Mouse (Mus musculus): Measurements from ENCODE around the gene Dap.

Gene Dap

DNA sequence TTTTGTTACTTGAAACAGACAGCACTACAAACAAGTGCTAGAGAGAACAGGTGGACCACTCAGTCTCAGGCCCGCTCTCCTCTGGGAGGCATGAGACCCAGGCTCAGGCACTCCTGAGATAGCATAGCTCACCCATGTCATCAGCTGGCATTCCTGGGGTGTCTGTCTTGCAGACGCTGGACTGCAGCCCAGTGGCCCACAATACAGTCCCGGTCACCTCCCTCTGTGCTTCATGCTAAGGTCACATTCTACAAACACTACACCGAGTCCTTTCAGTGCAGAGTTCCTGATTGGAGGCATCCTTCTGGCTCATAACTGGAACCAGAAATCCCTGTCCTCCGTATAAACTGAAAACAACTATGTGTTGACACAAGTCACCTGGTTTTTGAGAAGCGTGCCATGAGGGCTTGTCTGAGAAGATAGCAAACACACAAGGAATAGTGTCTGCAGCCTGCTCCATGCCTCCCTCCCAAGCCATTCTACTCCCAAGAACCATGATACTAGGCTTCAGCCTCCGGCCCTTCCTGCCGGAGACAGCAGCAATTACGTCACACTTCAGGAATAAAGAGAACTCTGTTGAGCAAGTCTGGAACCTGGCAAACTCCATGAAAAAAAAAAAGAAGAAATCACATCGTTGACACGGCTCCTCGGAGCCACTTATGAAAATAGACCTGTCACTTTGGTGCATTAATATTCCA lies 78.3 kb downstream of the Dap start:
- CTCF ChIA-PET: no interaction called here

- CTCF ChIA-PET: no interaction called here
Observed at GRCm38 (mm10) chr15:31304302-31304701, 80.2 kb downstream of the Dap start.

DNA sequence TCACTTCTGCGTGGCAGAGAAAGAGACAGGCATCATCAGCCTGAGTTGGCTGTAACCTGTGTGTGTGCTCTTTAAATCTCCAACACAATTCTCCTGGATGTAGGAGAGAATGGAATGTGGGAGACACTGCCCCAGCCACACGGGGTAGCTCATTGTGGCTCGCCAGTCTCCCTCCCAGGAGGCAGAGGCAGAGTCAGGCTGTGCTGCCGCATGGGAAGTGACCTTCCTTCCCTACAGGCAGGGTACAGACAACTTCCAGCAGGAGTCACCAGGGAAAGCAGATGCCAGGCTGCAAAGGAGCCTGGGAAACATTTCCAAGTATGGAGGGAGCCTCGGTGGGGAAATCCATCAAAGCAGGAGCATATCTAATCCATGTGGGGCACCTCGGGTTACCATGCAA lies 81.1 kb downstream of the Dap start:
- CTCF ChIA-PET: no interaction called here

DNA sequence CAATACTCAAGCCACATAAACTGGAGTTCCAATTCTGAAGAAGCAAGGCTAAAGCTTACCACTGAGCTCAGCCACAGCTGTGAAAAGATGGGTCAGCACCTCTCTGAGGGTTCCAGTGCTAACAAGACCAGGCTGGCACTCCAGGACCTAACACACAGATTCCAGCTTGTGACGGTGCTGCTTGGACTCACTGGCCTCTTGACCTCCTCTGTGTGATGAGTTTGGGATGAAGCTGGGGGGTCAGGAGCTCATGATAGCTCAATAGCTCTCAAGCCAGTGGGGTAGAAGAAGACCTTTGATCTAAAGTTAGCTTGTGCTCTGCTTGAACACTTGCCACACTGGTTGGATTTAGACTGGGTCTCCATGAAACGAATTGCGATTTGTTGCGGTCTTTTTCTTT lies 82.6 kb downstream of the Dap start:
- CTCF ChIA-PET: interaction anchor here (0.7 kb wide), 2 partner anchors 36 to 105 kb away, joined by 5 to 7 read pairs; no protein-coding TSS in a partner anchor

DNA sequence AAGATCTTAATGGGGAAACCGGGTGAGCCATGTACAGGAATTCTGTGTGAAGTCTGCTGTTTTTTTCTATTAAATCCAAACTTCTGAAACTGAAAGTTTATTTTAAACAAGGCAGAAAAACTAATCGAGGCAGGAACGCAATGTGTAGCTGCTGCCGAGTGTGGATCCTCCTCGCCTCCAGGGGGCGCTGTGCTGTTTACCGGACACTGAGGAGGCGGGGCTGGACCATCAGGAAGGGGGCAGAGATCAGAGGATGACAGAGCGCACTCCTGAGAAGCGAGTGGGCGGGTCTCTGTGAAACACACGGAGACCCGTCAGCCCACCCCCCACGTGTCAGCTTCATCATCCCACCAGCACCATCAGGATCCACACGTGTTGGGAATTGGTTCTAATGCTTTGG lies 85.4 kb downstream of the Dap start:
- CTCF ChIA-PET: no interaction called here

DNA sequence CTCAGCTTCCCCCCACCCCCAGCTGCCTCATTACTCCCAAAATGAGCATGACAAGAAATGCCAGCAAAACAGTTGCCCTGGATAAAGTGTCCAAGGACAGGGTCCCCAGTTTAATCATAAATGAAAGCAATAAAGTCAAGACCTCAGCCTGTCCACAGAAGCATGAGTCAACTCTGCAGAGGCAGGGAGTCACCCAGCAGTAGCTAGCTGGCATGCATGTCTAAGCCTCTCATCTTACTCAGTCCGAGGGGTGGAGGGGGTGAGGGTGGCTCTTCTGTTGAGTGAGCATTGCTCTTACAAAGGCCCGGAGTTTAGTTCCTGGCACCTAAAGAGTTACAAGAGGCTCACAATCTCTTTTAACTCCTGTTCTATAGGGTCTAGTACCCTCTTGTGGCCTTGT lies 87.9 kb downstream of the Dap start:
- CTCF ChIA-PET: no interaction called here

DNA sequence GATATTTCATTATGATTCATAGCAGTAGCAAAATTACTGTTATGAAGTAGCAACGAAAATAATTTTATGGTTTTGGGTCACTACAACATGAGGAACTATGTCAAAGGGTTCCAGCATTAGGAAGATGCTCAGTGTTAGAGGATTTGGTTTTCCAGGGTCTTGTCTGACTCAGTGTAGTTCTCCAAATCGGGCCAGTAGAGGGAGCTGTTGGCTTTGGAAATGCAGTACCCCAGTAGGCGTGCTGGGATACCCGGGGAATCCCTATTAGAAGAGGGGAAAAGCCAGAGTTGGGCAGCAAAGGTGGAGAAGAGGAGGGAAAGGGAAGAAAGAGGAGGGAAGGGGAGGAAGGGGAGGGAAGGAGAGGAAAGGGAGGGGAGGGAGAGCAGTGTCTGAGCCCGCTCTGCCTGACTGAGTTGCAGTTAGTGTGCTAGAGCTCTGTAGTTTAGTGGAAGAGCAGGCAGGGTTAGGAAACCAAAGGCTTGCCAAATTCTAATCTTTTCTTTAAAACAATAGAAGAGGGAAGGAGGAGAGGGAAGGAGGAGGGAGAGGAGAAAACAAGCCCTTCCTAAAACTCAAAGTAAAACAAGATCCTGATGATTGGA lies 91.6 kb downstream of the Dap start:
- CTCF ChIA-PET: interaction anchor here (0.6 to 1.1 kb wide), 5 partner anchors 57 to 949 kb away, joined by 3 to 4 read pairs (median 4); no protein-coding TSS in a partner anchor

- CTCF ChIA-PET: interaction anchor here (1.1 kb wide), 1 partner anchor 55 kb away, joined by 3 read pairs; no protein-coding TSS in a partner anchor
Observed at GRCm38 (mm10) chr15:31317056-31317805, 93.1 kb downstream of the Dap start.

DNA sequence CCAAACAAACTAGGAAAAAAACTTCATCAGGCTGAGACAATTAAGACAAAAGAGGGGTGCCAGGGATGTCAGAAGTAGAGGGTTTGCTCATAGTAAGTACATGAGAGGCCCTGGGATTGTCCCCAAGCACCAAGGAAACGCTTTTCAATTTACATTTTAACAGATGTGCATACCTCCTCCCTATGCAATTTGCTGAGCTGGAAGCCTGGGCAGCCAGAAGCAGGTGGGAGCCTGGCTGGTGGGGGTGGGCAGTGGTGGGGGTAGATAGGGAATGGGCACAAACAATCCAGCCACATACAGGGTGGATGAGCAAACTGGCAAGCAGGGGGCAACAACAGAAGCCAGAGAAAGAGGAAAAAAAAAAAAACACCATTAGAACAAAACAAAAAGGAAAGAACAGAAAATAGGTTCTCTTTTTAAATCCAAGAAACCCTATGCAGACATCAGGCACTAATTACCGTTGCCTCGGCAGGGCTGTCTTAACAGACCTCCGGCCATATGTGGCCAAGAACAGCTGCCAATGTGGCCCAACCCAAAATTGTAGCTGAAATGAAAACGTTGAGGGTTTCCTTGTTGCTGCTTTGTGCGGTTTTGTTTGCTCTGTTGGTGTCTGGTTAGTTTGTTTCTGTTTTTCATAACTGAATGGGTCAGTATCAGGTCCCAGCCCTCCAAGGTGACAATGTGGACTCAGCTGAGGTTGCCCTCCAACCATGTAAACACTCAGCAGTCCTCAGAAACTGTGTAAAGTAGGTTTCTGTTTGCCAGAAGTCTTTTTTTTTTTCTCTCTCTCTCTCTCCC lies 94.2 kb downstream of the Dap start:
- CTCF ChIA-PET: interaction anchor here (0.7 kb wide), 1 partner anchor 97 kb away, joined by 3 read pairs; no protein-coding TSS in a partner anchor

DNA sequence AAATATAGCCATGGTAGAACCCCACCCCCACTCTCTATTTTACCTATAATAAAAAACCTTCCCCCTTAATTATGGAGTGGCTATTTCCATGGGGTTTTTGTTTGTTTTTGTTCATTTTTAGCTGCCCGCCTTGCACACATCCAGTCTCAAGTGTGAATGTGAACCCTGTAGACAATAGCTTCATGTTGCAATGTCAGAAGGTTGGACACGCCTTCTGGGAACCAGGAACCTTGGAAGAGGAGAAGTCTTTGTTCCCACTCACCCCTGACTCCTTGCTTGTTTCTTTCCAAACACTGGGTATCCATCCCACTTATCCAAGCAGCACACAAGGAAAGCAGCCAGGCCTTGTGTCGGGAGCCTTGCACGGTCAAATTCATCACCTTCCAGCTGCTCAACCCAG lies 94.9 kb downstream of the Dap start:
- CTCF ChIA-PET: interaction anchor here (0.7 kb wide), 1 partner anchor 96 kb away, joined by 3 read pairs; no protein-coding TSS in a partner anchor

GRCm38 (mm10) chr15:31320598-31321377 lies 96.7 kb downstream of the Dap start:
- CTCF ChIA-PET: no interaction called here

GRCm38 (mm10) chr15:31323684-31324083 lies 99.6 kb downstream of the Dap start:
- CTCF ChIA-PET: no interaction called here

Data from spleen, embryonic (tissue).